Mouse (Mus musculus) hindbrain, embryonic 13.5 days (tissue): ENCODE measurements around the gene Plekha5. TPM values are rescaled to one million over a fixed set of nuclear protein-coding genes. Genes with fewer than 3 reads are reported as not detected.

ENCODE experiments used
- ATAC-seq: fragments of 200-750 bp; cut with Nextera tagmentation; 2 replicates; pipeline ENCODE4 v1.8.0; 2017; ENCODE audit warnings: moderate TSS enrichment; ENCODE audit not compliant: low FRiP score
- H3K27ac ChIP-seq: fragments of 300-500 bp; sonication (generic); 2 replicates; pipeline ENCODE4 v1.5.1; 2015; ENCODE audit warnings: inconsistent platforms, mild to moderate bottlenecking, moderate library complexity
- H3K27me3 ChIP-seq: fragments of 300-500 bp; sonication (generic); 2 replicates; pipeline ENCODE4 v1.6.1; 2015; ENCODE audit warnings: mild to moderate bottlenecking, inconsistent platforms
- H3K36me3 ChIP-seq: fragments of 300-500 bp; sonication (generic); 2 replicates; pipeline ENCODE4 v1.6.1; 2015; ENCODE audit warnings: mild to moderate bottlenecking, inconsistent platforms
- H3K4me1 ChIP-seq: fragments of 300-500 bp; sonication (generic); replicated peaks from 2 replicates; pipeline ENCODE4 v1.6.1; 2015; ENCODE audit warnings: inconsistent platforms
- H3K4me2 ChIP-seq: fragments of 300-500 bp; sonication (generic); 2 replicates; pipeline ENCODE4 v1.6.1; 2015; ENCODE audit warnings: inconsistent platforms, mild to moderate bottlenecking, moderate library complexity
- H3K4me3 ChIP-seq: fragments of 300-500 bp; sonication (generic); 2 replicates; pipeline ENCODE4 v1.5.1; 2015; ENCODE audit warnings: mild to moderate bottlenecking, inconsistent platforms
- H3K9ac ChIP-seq: fragments of 300-500 bp; sonication (generic); 2 replicates; pipeline ENCODE4 v1.6.1; 2015; ENCODE audit warnings: mild to moderate bottlenecking, inconsistent platforms
- H3K9me3 ChIP-seq: fragments of 300-500 bp; sonication (generic); 2 replicates; pipeline ENCODE4 v1.6.1; 2016; ENCODE audit warnings: inconsistent platforms
- WGBS: fragments of 180-500 bp; shearing (Covaris S2); methylation state at CpG from one replicate; pipeline ENCODE4 v1.1.7; 2015; 5-methylcytosine and 5-hydroxymethylcytosine counted together
- polyA plus RNA-seq: library from polyadenylated mRNA; unstranded; fragments of >200 nt; fragmentation: Nextera tagmentation; extraction: Ambion mirVana; gene quantifications from 2 replicates; pipeline ENCODE4 v1.2.1, GENCODE M21; 2015

Plekha5 gene
- polyA plus RNA-seq, 1 experiment from 2014 or later = 39.9 TPM

GRCm38 (mm10) chr6:140481701-140482460 is 58.0 kb downstream of the Plekha5 start:
- no peak for ATAC-seq
- peaks cover 46% of the 10 kb centered on the region for H3K4me1 ChIP-seq
- WGBS = 58% methylated on average over 7 of the region's 7 CpGs
- no peaks in the 10 kb centered on the region for H3K9me3 ChIP-seq
- no peak overlapping the region for H3K4me2 ChIP-seq
- no peaks in the 10 kb centered on the region for H3K27me3 ChIP-seq
- H3K4me3 ChIP-seq = no peak overlapping the region
- H3K9ac ChIP-seq = no peak overlapping the region
- H3K36me3 ChIP-seq = no peaks in the 10 kb centered on the region
- peak overlapping the region; percentile 2; the same call in 1 of the 2 replicates for H3K27ac ChIP-seq

DNA sequence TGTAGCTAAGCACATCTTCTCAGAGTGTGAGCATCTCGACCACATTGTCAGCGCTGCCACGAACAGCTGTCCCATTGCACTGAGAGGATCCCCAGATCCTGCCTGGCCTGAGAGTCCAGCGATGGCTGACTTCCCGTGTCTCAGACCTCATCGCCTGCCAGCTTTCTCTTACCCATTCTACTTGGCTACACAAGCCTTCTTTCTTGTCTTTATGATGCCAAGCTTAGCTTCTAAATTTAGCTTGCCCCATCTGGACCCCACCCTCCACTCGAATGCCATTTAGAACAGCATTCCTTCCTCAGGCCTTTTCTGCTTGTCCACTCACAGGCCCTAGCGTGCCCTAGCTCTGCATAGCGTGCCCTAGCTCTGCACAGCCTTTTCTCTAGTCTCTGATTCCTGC is 60.3 kb downstream of the Plekha5 start:
- WGBS = 86% methylated on average over 9 of the region's 9 CpGs
- Histone ChIP-seq H3K4me2 (no peak overlapping the region), H3K4me1 (peaks cover 30% of the 10 kb centered on the region), H3K27me3 (no peaks in the 10 kb centered on the region), H3K36me3 (no peaks in the 10 kb centered on the region), H3K4me3 (no peak overlapping the region), H3K9ac (no peak overlapping the region), H3K9me3 (no peaks in the 10 kb centered on the region), H3K27ac (peak overlapping the region; percentile 48; the same call in 1 of the 2 replicates)
- no peak; the same call in 1 of the 2 replicates for ATAC-seq

- ATAC-seq = no peak
- no peak overlapping the region for H3K4me2 ChIP-seq
- WGBS = 91% methylated on average over 6 of the region's 6 CpGs
- H3K4me1 ChIP-seq = peaks cover 23% of the 10 kb centered on the region
- no peaks in the 10 kb centered on the region for H3K36me3 ChIP-seq
- H3K9me3 ChIP-seq = no peaks in the 10 kb centered on the region
- no peak overlapping the region for H3K9ac ChIP-seq
- H3K27me3 ChIP-seq = no peaks in the 10 kb centered on the region
- H3K27ac ChIP-seq = no peak overlapping the region
- H3K4me3 ChIP-seq = no peak overlapping the region
Observed at GRCm38 (mm10) chr6:140485636-140486035, 61.8 kb downstream of the Plekha5 start.

GRCm38 (mm10) chr6:140486685-140487084 is 62.8 kb downstream of the Plekha5 start:
- no peak for ATAC-seq
- H3K4me3 ChIP-seq = no peak overlapping the region
- no peak overlapping the region for H3K27ac ChIP-seq
- WGBS = 92% methylated on average over 5 of the region's 5 CpGs
- H3K9me3 ChIP-seq = no peaks in the 10 kb centered on the region
- peaks cover 30% of the 10 kb centered on the region for H3K4me1 ChIP-seq
- H3K9ac ChIP-seq = no peak overlapping the region
- H3K36me3 ChIP-seq = no peaks in the 10 kb centered on the region
- no peak overlapping the region for H3K4me2 ChIP-seq
- H3K27me3 ChIP-seq = no peaks in the 10 kb centered on the region

DNA sequence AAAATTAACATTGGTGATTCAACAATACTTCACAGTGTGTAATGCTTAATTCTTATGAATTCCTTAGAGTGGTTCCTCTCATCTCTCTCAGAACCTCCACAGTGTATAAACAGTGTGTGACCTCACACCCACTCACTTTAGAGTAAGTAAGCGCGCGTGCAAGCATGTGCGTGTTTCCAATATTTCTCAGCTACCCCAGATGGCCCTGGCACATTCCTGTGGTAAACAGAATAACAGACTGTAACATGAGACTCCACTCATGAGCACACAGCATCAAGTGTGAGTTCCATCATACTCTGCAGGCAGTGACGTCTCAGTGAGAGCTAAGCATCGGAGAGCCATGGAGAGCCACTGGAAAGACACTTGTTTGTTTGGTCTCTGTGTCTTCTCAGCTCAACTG is 63.6 kb downstream of the Plekha5 start:
- Histone ChIP-seq H3K9me3 (no peaks in the 10 kb centered on the region), H3K27me3 (no peaks in the 10 kb centered on the region), H3K27ac (no peak overlapping the region), H3K36me3 (no peaks in the 10 kb centered on the region), H3K9ac (no peak overlapping the region), H3K4me2 (no peak overlapping the region), H3K4me1 (peaks cover 29% of the 10 kb centered on the region), H3K4me3 (no peak overlapping the region)
- no peak for ATAC-seq
- 88% methylated on average over 6 of the region's 6 CpGs for WGBS

DNA sequence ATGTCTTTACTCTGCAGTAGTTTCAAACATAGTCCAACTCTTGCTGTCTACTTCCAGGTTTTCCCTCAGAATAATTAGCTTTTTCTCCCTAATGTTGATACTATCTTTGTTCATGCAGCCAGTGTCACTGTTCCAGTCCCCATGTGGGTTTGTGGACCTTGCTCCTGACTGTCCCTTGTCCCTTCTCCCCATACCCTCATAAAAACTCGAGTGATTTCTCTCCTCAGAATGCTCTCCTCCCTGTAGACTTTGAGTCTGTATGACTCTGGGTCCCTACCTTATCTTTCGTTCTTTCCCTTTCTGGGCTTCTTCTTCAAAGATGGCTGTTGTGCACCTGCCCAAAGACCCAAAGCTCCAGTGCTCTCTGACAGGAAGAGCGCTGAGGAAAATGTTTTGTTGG is 64.8 kb downstream of the Plekha5 start:
- peaks cover 25% of the 10 kb centered on the region for H3K4me1 ChIP-seq
- no peaks in the 10 kb centered on the region for H3K9me3 ChIP-seq
- H3K36me3 ChIP-seq = no peaks in the 10 kb centered on the region
- H3K27ac ChIP-seq = no peak overlapping the region
- H3K4me2 ChIP-seq = no peak overlapping the region
- no peak for ATAC-seq
- no peak overlapping the region for H3K4me3 ChIP-seq
- no peaks in the 10 kb centered on the region for H3K27me3 ChIP-seq
- no peak overlapping the region for H3K9ac ChIP-seq
- WGBS = 87% methylated on average over 3 of the region's 3 CpGs

GRCm38 (mm10) chr6:140489570-140489969 is 65.7 kb downstream of the Plekha5 start:
- no peak overlapping the region for H3K9ac ChIP-seq
- H3K27me3 ChIP-seq = no peaks in the 10 kb centered on the region
- H3K36me3 ChIP-seq = no peaks in the 10 kb centered on the region
- H3K27ac ChIP-seq = no peak overlapping the region
- no peak for ATAC-seq
- no peaks in the 10 kb centered on the region for H3K9me3 ChIP-seq
- no peak overlapping the region for H3K4me2 ChIP-seq
- H3K4me3 ChIP-seq = no peak overlapping the region
- peaks cover 17% of the 10 kb centered on the region; the same call in 1 of the 2 replicates for H3K4me1 ChIP-seq

DNA sequence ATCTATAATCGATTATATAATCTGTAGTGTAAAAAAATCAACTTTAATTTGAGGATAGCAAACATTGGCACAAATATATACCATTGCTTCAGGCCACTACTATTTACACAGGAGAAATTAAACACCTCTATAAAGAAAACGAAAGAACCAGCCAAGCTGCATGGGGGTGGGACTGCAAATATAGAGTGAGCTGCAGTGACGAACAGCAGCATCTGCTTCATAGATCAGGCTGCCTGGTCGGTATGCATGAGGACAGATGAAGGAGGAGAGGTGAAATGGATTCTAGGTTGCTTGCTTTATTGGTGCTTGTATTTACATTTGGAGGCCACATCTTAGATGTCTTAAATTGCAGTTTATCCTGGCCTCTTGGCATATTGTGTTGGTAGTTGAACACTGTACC is 66.4 kb downstream of the Plekha5 start:
- Histone ChIP-seq H3K36me3 (no peaks in the 10 kb centered on the region), H3K4me3 (no peak overlapping the region), H3K4me2 (no peak overlapping the region), H3K9ac (no peak overlapping the region), H3K27me3 (no peaks in the 10 kb centered on the region), H3K4me1 (peaks cover 17% of the 10 kb centered on the region; the same call in 1 of the 2 replicates), H3K27ac (no peak overlapping the region), H3K9me3 (no peaks in the 10 kb centered on the region)
- WGBS = 79% methylated on average over 4 of the region's 4 CpGs
- ATAC-seq = no peak

DNA sequence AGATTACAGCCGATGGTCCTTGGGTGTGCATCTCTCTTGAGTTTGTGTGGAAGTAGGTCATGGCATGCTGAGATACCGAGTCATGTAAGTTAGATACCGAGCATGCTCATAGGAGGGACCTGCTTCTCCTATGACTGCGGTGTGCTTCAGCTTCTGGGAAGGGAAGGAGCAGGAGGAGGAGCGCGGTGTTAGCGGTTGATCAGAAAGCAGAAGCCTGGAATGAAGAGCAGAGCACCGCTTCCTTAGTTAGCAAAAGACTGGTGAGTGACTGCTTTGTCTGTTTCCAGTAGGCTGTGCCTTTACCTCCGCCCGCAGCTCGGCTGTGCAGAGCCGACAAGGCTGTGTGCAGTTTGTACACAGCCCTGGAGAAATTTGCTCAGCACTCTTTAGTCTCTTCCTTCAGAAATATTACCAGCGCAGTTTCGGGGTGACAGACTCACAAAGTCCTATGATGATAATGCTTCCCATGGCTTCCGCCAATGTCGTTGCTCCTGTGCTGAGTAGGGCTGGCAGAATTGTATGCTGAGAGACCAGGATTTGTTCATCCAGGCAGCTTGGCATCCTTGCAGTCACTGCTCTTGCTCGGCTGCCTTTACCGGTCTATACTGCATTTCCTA is 67.2 kb downstream of the Plekha5 start:
- Histone ChIP-seq H3K27ac (0 out of 2 replicates have a peak overlapping the region, but pooled peaks have one; percentile 31), H3K27me3 (no peaks in the 10 kb centered on the region), H3K4me3 (no peak overlapping the region), H3K4me1 (peaks cover 17% of the 10 kb centered on the region; the same call in 1 of the 2 replicates), H3K4me2 (no peak overlapping the region), H3K9ac (no peak overlapping the region), H3K9me3 (no peaks in the 10 kb centered on the region), H3K36me3 (no peaks in the 10 kb centered on the region)
- 79% methylated on average over 18 of the region's 18 CpGs for WGBS
- ATAC-seq = 0 out of 2 replicates have a peak, but pooled peaks have one; percentile 19

GRCm38 (mm10) chr6:140492043-140492442 is 68.2 kb downstream of the Plekha5 start:
- Histone ChIP-seq H3K9me3 (no peaks in the 10 kb centered on the region), H3K27ac (no peak overlapping the region)

DNA sequence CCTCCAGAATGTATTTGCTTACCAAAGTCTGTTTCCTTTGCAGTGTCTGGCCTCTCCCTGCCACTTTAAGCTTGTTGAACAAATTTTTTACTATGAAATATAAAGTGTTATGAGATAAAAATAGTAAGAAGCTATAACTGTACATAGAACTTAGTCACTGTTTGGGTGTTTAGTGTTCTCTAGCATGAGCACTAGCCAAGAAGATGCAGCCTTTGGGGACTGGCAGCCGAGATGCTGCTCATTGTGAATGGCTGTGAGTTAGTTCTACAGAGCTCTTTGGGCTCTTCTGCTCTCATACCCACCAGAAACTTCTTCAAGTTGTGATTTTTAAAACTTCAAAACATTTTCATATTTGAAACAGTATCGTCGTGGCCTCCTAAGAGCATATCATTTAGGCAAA is 74.2 kb downstream of the Plekha5 start:
- no peak overlapping the region for H3K9ac ChIP-seq
- no peaks in the 10 kb centered on the region for H3K27me3 ChIP-seq
- no peaks in the 10 kb centered on the region for H3K9me3 ChIP-seq
- no peak overlapping the region for H3K4me2 ChIP-seq
- no peak overlapping the region for H3K4me3 ChIP-seq
- WGBS = 89% methylated on average over 3 of the region's 3 CpGs
- no peak overlapping the region for H3K27ac ChIP-seq
- 0 out of 2 replicates have a peak, but pooled peaks cover 2% of the 10 kb centered on the region for H3K4me1 ChIP-seq
- peaks cover 6% of the 10 kb centered on the region for H3K36me3 ChIP-seq
- no peak for ATAC-seq

More at GRCm38 (mm10) chr6:140492043-140492442, 68.2 kb downstream of the Plekha5 start:
- ATAC-seq = no peak
- Histone ChIP-seq H3K4me1 (peaks cover 17% of the 10 kb centered on the region; the same call in 1 of the 2 replicates), H3K27me3 (no peaks in the 10 kb centered on the region), H3K36me3 (no peaks in the 10 kb centered on the region), H3K9ac (no peak overlapping the region), H3K4me3 (no peak overlapping the region), H3K4me2 (no peak overlapping the region)
- 82% methylated on average over 6 of the region's 6 CpGs for WGBS

- no peaks in the 10 kb centered on the region for H3K27me3 ChIP-seq
- 93% methylated on average over 4 of the region's 4 CpGs for WGBS
- no peak overlapping the region for H3K9ac ChIP-seq
- no peak for ATAC-seq
- H3K4me3 ChIP-seq = no peak overlapping the region
- H3K4me1 ChIP-seq = 0 out of 2 replicates have a peak, but pooled peaks cover 2% of the 10 kb centered on the region
- H3K27ac ChIP-seq = no peak overlapping the region
- H3K36me3 ChIP-seq = peaks cover 6% of the 10 kb centered on the region
- no peak overlapping the region for H3K4me2 ChIP-seq
- H3K9me3 ChIP-seq = no peaks in the 10 kb centered on the region
Observed at GRCm38 (mm10) chr6:140498958-140499357, 75.1 kb downstream of the Plekha5 start.
